Mouse (Mus musculus) stomach, postnatal 0 days (tissue): ENCODE measurements around the gene Herc2.

Source experiments
- CTCF ChIP-seq: IDR thresholded peaks from 2 replicates; pipeline ENCODE4 v1.5.1; 2016; ENCODE audit warnings: antibody characterized with exemption, low read depth, mild to moderate bottlenecking, moderate library complexity
- EP300 ChIP-seq: optimal IDR thresholded peaks from 2 replicates; pipeline ENCODE3; 2016; ENCODE audit warnings: antibody characterized with exemption

DNA sequence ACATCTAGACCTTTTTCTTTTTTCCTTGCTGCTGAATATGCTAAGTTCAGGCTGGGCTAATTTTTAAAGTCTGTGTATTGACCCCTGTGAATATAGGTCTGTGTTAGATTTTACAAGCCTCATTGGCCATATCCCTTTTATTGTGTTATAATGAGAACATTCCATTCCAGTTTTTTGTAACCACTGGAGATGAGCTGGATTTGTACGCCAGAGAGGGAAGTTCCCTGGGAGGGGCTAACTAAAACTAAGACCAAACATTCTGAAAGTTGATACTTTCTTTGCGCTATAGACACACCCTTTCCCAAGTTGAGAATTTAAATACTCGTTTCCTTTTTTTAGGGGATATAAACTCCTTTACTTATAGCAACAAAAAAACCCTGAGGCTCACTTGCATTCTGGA is 154.9 kb downstream of the Herc2 start:
- TF ChIP-seq CTCF (no peak), EP300 (no peak)
